Mouse (Mus musculus): ENCODE measurements at regions not wholly inside any gene's neighbourhood (a gene's known extent, or its start where the extent isn't known, plus 50 kb on each side); places are given as distances from the start of the nearest gene placed in this dataset.
A peak's percentile ranks its signal among the peaks of the same experiment; 100 is the strongest.

DNA sequence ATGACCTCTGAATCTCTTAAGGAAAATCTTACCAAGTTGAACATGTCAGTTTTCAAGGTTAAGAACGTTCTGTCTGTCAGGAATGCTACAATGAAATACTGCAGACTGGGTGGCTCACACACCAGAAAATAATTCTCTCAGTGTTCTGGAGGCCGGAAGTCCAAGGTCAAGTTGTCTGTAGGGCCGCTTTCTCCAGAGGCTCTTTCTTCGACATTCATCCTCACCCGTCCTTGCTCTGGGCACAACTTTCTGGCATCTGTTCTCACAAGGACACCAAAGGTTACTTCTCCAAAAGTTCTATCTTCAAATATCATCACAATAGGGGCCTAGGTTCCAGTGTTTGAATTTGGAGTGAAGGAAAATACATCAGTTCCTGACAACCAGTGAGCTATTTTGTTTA is 239.2 kb downstream of the Kcnrg start:
- no peak for DNase-seq (ENCODE audit: low read depth, low spot score)
- in situ Hi-C loops (cut with MboI; ENCODE audit: low pct_unique_long_range_greater_than_20kb) = no loop called here
- H3K27me3 ChIP-seq = no peaks in the 10 kb centered on the region
- no peak for ATAC-seq
- POLR2A ChIA-PET = no interaction called here
- no peak for TF ChIP-seq CTCF (IDR thresholded peaks at IDR 0.05)
- CTCF ChIA-PET = no interaction called here

DNA sequence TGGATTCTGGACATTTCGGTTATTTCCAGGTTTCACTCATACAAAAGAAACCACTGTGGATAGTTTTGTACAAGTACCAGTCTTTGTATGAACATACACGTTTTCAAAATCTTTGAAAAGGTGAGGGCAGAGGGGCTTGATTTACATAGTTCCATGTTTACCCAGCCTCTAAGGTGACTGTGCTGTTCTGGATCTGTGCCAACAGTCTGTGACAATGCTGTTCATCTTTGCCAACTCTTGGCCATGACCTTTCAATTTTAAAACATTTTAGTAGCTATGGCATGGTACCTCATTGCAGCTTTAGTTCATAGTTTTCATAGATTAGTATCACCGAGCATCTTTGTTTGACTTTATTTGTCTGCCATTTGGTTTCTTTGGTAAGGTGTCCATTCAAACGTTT is 243.0 kb downstream of the Kcnrg start:
- ATAC-seq (no peak), DNase-seq (ENCODE audit: low read depth, low spot score) (no peak)
- POLR2A ChIA-PET = no interaction called here
- H3K27me3 ChIP-seq = no peaks in the 10 kb centered on the region
- no peak for TF ChIP-seq CTCF (IDR thresholded peaks at IDR 0.05)
- in situ Hi-C loops (cut with MboI; ENCODE audit: low pct_unique_long_range_greater_than_20kb) = loop anchor here (25.0 kb wide), 1 partner anchor 163 kb away; no protein-coding TSS in a partner anchor
- CTCF ChIA-PET = no interaction called here

DNA sequence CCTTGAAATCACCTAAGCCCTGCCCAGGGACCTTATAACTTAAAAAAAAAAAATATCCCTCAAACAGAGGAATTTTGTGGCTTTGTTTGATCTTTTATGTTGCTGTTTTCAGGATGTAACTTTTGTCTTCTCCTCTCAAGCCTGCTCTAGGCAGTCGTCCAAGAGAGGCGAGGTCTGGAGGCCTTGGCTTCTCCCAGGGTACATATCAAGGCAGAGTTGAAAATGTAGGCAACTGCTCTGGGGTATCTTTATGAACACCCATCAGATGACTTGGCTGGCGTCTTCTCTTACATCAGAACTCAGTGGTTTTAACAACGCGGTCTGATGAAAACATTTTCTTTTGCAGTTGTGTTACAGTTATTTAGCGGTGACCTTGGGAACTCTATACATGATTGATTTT is 250.4 kb downstream of the Kcnrg start:
- H3K27me3 ChIP-seq = no peaks in the 10 kb centered on the region
- ChIA-PET POLR2A (interaction anchor here (0.8 kb wide), 1 partner anchor 16 kb away, joined by 3 read pairs; no protein-coding TSS in a partner anchor), CTCF (interaction anchor here (1.2 kb wide), 1 partner anchor 18 kb away, joined by 3 read pairs; no protein-coding TSS in a partner anchor)
- DNase-seq (ENCODE audit: low read depth, low spot score) (no peak), ATAC-seq (no peak)
- in situ Hi-C loops (cut with MboI; ENCODE audit: low pct_unique_long_range_greater_than_20kb) = loop anchor here (25.0 kb wide), 1 partner anchor 170 kb away; no protein-coding TSS in a partner anchor
- no peak for TF ChIP-seq CTCF (IDR thresholded peaks at IDR 0.05)

DNA sequence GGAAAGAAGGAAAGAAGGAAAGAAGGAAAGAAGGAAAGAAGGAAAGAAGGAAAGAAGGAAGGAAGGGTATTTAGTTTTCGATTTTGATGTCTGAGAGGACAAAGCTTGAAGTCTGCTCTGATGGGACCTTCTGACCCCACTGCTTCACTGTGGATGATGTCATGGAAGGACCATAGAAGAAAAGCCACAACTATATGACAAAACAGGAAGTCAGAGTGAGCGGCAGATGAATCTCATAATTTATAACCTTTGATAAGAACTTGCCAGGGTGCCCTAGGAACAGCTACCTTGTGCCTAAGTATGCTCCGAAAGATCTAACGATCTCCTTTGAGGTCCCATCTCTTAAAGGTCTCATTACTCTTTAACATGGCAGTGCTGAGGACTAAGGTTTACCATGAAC is 253.4 kb downstream of the Kcnrg start:
- no peak for TF ChIP-seq CTCF (IDR thresholded peaks at IDR 0.05)
- in situ Hi-C loops (cut with MboI; ENCODE audit: low pct_unique_long_range_greater_than_20kb) = loop anchor here (25.0 kb wide), 1 partner anchor 173 kb away; no protein-coding TSS in a partner anchor
- CTCF ChIA-PET = interaction anchor here (1.1 to 1.4 kb wide), 2 partner anchors 7 to 13 kb away, joined by 3 to 4 read pairs; no protein-coding TSS in a partner anchor

DNA sequence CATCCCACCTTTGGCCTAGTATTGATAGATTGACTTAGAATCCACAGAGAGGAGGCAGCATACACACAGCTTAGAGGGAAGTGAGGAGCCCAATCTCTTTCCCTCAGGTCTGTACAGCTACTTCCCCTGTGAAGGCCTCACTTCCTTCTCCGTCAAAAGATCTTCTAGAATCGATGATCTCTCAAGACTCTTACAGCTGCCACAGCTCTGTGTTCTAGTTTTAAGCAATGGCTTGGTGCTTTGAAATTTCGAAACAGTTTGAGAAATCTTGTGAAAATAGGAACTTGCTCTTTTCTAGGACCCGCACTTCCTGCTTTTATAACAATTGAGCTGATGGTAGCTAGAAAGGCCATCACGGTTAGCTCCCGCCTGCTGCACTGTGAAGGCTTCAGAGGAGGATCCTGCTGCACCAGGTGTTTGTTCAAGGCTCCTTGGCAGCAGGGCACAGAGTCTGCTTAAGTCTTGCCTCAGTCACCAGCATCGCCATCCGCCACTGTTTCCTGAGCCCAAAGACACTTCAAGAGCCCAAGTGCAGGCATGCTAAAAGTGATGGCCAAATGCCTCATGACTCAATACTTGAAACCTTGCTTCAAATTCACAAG is 254.2 kb downstream of the Kcnrg start:
- no peak for TF ChIP-seq CTCF (IDR thresholded peaks at IDR 0.05)
- POLR2A ChIA-PET = no interaction called here
- DNase-seq (ENCODE audit: low read depth, low spot score) (no peak), ATAC-seq (no peak)
- H3K27me3 ChIP-seq = no peaks in the 10 kb centered on the region
- in situ Hi-C loops (cut with MboI; ENCODE audit: low pct_unique_long_range_greater_than_20kb) = loop anchor here (25.0 kb wide), 1 partner anchor 174 kb away; no protein-coding TSS in a partner anchor
- CTCF ChIA-PET = interaction anchor here (1.4 kb wide), 1 partner anchor 8 kb away, joined by 4 read pairs; no protein-coding TSS in a partner anchor

More for the DNA sequence above, 253.4 kb downstream of the Kcnrg start:
- DNase-seq (ENCODE audit: low read depth, low spot score) (no peak), ATAC-seq (no peak)
- no peaks in the 10 kb centered on the region for H3K27me3 ChIP-seq
- POLR2A ChIA-PET = no interaction called here

DNA sequence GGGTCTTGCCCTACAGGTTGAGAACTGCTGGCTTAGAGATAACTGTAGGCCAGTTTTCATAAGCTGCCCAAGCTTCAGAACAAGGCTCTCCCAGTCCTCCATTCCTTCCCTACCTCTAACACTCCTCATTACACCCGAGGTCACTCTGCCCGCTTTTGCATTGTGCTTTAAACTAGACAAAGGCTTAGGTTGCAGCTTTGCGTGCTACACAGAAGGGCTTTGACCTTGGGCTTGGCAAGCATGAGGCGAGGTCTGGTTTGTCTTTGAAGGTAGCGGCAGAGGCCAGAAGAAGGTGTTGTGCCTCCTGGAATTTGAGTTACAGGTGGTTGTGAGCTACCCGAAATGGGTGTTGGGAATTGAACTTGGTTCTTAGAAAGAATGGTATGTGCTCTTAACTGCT is 255.7 kb downstream of the Kcnrg start:
- CTCF ChIA-PET = interaction anchor here (1.1 kb wide), 1 partner anchor 179 kb away, joined by 3 read pairs; no protein-coding TSS in a partner anchor
- no peak for TF ChIP-seq CTCF (IDR thresholded peaks at IDR 0.05)
- POLR2A ChIA-PET = interaction anchor here (0.6 kb wide), 2 partner anchors 398 to 1532 kb away, joined by 3 read pairs; no protein-coding TSS in a partner anchor
- H3K27me3 ChIP-seq = no peaks in the 10 kb centered on the region
- DNase-seq (ENCODE audit: low read depth, low spot score) = no peak
- in situ Hi-C loops (cut with MboI; ENCODE audit: low pct_unique_long_range_greater_than_20kb) = loop anchor here (25.0 kb wide), 1 partner anchor 176 kb away; no protein-coding TSS in a partner anchor
- no peak for ATAC-seq

DNA sequence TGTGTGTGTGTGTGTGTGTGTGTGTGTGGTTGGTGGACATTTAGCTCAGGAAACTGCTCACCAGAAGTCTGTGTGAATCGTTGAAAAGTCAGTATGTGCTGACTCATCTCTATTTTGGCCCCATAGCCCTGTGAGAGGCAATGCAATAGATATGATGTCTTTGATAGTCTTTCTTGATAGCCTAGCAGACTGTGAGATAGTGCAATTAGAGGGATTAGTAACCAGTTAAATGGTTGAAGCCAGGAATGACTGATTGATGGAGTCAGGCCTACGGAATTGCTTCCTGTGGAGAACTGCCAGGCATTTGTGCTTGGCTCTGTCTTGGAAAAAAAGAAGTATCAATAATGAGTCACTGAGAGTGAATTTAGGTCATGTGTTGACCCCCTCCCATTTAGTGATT is 256.2 kb downstream of the Kcnrg start:
- peak; percentile 57 for ATAC-seq
- in situ Hi-C loops (cut with MboI; ENCODE audit: low pct_unique_long_range_greater_than_20kb) = loop anchor here (25.0 kb wide), 1 partner anchor 176 kb away; no protein-coding TSS in a partner anchor
- ChIA-PET CTCF (no interaction called here), POLR2A (interaction anchor here (0.6 kb wide), 2 partner anchors 398 to 1532 kb away, joined by 3 read pairs; no protein-coding TSS in a partner anchor)
- no peak for TF ChIP-seq CTCF (IDR thresholded peaks at IDR 0.05)
- DNase-seq (ENCODE audit: low read depth, low spot score) = peak; percentile 57
- H3K27me3 ChIP-seq = no peaks in the 10 kb centered on the region

DNA sequence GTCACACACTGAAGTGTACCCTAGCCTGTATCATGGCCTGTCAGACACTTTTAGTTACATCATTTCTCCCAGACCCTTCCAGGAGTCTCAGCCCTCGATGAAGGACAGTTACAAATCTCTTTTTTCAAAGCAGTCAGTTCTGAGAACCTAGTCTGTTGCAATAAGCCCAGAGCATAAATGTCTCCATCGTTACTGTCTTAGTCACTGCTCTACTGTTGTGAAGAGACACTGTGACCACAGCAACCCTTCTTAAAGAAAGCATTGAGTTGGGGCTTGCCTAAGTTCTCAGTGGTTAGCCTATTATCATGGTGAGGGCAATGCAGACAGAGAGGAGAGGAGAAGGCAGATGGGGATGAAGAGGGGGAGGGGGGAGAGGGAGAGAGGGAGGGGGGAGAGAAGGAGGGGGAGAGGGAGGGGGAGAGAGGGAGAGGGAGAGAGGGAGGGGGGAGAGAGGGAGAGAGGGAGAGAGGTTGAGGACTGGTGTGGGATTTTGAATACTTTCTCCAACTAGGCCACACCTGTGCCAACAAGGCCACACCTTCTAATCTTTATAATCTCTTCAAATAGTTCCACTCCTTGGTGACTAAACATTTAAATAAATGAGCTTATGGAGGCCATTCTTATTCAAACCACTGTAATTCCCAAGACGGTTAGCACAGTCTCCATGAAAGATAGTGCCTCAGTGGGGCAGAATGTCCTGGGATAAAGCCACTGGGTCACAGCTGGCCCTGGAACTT is 259.4 kb downstream of the Kcnrg start:
- ATAC-seq (no peak), DNase-seq (ENCODE audit: low read depth, low spot score) (no peak)
- no peak for TF ChIP-seq CTCF (IDR thresholded peaks at IDR 0.05)
- in situ Hi-C loops (cut with MboI; ENCODE audit: low pct_unique_long_range_greater_than_20kb) = loop anchor here (25.0 kb wide), 1 partner anchor 179 kb away; no protein-coding TSS in a partner anchor
- ChIA-PET CTCF (no interaction called here), POLR2A (interaction anchor here (0.6 kb wide), 1 partner anchor 185 kb away, joined by 4 read pairs; no protein-coding TSS in a partner anchor)
- H3K27me3 ChIP-seq = no peaks in the 10 kb centered on the region

DNA sequence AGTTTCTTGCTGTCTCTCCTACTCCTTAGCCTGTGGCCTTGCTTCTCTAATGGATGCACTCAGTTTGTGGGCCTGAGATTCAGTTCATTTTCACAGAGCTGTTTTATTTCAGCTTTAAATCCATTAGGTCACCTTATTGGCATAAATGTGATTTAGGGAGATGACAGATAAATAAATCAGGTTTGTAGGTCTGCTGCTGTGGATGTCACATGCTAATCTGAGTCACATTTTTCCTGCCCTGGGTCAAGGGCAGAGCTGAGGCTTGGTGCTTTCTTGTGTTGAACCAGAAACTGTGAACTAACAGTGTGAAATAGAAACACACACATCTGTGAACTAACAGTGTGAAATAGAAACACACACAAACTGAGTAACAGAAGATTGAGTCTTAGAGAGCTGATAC is 266.9 kb downstream of the Kcnrg start:
- no peak for TF ChIP-seq CTCF (IDR thresholded peaks at IDR 0.05)
- DNase-seq (ENCODE audit: low read depth, low spot score) = no peak

DNA sequence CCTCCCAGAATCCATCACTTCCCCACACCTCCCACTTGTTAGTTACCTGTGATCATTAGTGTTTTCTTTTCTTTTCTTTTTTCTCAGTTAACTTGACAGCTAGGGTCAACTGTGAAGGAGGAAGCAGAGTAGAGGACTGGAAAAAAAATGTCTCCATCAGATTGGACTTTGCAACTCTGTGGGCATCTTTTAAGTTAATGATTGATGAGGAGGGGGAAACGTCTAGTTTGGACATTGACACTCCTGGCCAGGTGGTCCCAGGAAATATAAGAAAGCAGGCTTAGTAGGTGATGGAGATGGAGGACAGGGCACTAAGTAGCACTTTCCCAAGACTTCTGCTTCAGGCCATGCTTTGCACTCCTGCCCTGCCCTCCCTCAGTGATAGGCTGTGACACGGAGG is 272.2 kb downstream of the Kcnrg start:
- in situ Hi-C loops (cut with MboI; ENCODE audit: low pct_unique_long_range_greater_than_20kb) = loop anchor here (10.0 kb wide), 1 partner anchor 375 kb away; no protein-coding TSS in a partner anchor
- no peaks in the 10 kb centered on the region for H3K27me3 ChIP-seq
- POLR2A ChIA-PET = no interaction called here
- TF ChIP-seq CTCF (IDR thresholded peaks at IDR 0.05) = no peak
- DNase-seq (ENCODE audit: low read depth, low spot score) (no peak), ATAC-seq (no peak)
- CTCF ChIA-PET = no interaction called here

More for the DNA sequence above, 266.9 kb downstream of the Kcnrg start:
- H3K27me3 ChIP-seq = no peaks in the 10 kb centered on the region
- no peak for ATAC-seq
- ChIA-PET POLR2A (no interaction called here), CTCF (interaction anchor here (0.6 kb wide), 1 partner anchor 33 kb away, joined by 4 read pairs; no protein-coding TSS in a partner anchor)
- in situ Hi-C loops (cut with MboI; ENCODE audit: low pct_unique_long_range_greater_than_20kb) = loop anchor here (10.0 to 25.0 kb wide), 2 partner anchors 187 to 381 kb away; no protein-coding TSS in a partner anchor

Data from Patski (cell line).